Mouse (Mus musculus): ENCODE measurements at regions not wholly inside any gene's neighbourhood (a gene's known extent, or its start where the extent isn't known, plus 50 kb on each side); places are given as distances from the start of the nearest gene placed in this dataset.

DNA sequence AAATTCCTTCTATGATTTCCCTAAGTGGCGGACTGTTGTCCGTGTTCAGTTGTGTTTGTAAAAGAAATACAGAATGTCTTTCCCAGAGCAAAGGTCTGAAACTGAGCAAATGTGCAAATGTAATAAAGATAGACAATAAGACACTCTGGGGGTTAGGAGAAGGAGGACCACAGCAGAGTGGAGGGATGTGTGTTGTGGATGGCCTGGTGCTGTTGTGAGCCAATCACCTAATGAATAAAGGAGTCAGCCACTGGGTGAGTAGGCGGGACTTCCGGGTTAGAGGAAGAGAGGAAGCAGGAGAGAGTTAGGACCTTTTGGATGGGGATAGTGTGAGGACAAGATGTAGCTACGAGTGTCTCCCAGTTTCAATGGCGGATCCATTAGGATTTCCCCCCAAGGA, 72.7 kb upstream of the Sertad2 start:
- no peak for TF ChIP-seq CEBPB (IDR thresholded peaks at IDR 0.05; ENCODE audit: insufficient read depth, poor library complexity, severe bottlenecking)
- TF ChIP-seq TCF3 (IDR thresholded peaks at IDR 0.05; ENCODE audit: insufficient read length, low read depth), result no peak
- no peak for TF ChIP-seq POLR2A (IDR thresholded peaks at IDR 0.05; ENCODE audit: insufficient read length, low read depth)
- no peak for TF ChIP-seq TCF12 (IDR thresholded peaks at IDR 0.05; ENCODE audit: insufficient read depth, poor library complexity, severe bottlenecking)
- TF ChIP-seq USF1 (IDR thresholded peaks at IDR 0.05; ENCODE audit: low read depth), result no peak
- TF ChIP-seq POLR2AphosphoS2 (IDR thresholded peaks at IDR 0.05; ENCODE audit: insufficient read length, low read depth), result no peak
- no peak for TF ChIP-seq MYOD1 (IDR thresholded peaks at IDR 0.05; ENCODE audit: control insufficient read depth in 1 of 3, insufficient read length in 2 of 3, low read depth in 2 of 3)
- TF ChIP-seq MAX (IDR thresholded peaks at IDR 0.05; ENCODE audit: low read depth), result no peak

Data from myocyte (in vitro differentiated cells).